Mouse (Mus musculus) sigmoid colon, adult 10 weeks (tissue): ENCODE data around the gene Rhox11. TPM values are rescaled to one million over a fixed set of nuclear protein-coding genes. Genes with fewer than 3 reads are reported as not detected.

Source experiments
- polyA plus RNA-seq: library from polyadenylated mRNA; stranded (reverse); fragments of 350-450 nt; fragmentation: Illumina TruSeq; extraction: RNeasy Lipid Tissue Mini Kit (QIAGEN cat#74804); gene quantifications from one replicate; pipeline ENCODE4 v1.2.3, GENCODE M21; 2014; ENCODE audit warnings: low read depth, low replicate concordance

Gene Rhox11
- polyA plus RNA-seq: not detected

DNA sequence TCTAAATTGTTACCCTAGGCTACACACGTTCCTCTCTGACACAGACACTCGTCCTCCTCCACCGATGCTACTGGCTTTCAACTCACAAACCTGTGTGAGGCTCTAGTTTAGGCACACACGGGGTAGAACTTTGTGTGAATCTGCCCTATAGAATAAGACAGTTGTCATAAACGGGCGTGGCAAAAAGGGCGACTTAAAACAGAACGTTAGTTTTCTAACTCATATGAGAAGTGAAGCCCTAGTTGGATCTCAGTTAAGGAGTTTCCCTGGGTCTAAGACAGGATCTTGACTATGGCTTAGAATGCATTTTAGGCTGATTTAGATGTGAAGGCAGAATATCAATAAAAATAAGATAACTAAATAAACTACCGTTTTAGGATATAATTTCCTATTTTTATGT is at the start of gene Rhox11:
Gene Rhox11, minus strand, starts transcription at position 101 of the 400 bp plus-strand sequence.

DNA sequence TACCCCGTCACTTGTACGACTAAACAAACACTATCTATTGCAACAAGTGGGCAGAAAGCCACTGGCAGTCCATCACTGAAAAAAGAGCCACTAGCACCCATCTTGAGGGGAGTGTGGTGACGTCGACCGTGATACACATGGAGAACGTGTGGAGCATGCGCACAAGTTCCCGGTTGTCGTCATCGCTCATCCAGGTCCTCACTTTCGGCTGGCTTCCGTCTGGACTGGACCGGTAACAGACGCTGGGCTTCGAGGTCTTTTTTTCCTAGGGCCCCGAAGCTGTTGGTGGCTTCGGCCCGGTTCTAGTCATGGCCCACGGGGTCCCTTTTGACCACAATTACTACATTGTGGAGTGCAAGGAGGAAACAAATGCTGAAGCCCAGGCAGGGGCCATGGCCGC is 36.0 kb upstream of the Rhox11 start, which contains the start of gene Rhox13:
Gene Rhox13, plus strand, starts transcription at position 238 of the 400 bp plus-strand sequence.

GRCm38 (mm10) chrX:38110807-38111206 is 25.9 kb upstream of the Rhox11 start, which contains the start of gene Rhox12:
Gene Rhox12 (minus strand): TSS chrX:38110907.

DNA sequence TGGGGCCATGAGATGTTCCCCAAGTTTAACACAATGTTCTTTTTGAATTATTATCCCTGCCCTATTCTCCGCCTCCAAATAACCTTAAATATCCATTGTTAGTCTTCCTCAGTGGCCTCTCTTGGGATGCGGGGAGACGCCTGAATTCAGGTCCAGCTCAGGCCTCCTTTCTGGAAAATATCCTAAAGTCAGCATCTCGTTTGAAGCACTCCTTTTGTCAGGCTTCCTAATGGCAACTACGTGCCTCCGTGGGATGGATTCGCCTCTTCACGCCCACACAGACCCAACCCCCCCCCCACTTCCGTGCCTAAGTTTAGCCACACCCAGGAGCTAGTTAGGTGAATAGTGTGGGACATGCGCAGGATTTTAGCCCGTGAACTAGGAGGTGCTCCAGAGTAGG is 18.8 kb downstream of the Rhox11 start, which contains the start of gene Rhox10:
Gene Rhox10, plus strand, starts transcription at position 301 of the 400 bp plus-strand sequence.

DNA sequence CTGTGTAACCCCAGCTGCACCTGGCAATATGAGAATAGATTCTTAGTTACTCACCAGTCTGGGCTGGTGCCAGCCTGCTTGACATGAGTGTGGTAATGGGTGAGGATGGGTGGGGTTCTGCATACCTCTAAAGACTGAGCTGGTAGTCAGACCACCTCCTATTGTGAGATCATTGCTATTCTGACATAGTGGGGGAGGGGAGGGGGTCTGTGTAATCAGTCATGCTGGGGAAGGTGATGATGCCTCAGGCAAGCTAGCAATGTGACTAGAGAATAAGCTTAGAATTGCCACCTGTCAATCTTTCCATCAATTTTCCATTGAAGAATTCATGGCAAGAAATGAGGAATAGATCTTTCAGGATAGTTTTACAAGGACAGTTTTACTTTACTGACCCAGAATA is 41.9 kb downstream of the Rhox11 start, which contains the start of gene Btg1-ps2:
Gene Btg1-ps2, minus strand, starts transcription at position 101 of the 400 bp plus-strand sequence.

Other genes with a start within 250 kb of the Rhox11 start
- gene Rhox8, start 206.2 kb downstream of the Rhox11 start, polyA plus RNA-seq: not detected
- gene Rhox7b, start 187.9 kb downstream of the Rhox11 start, polyA plus RNA-seq: not detected
- gene Rhox9, start 183.4 kb downstream of the Rhox11 start, polyA plus RNA-seq: not detected
- not detected for gene Btg1-ps1, start 66.3 kb downstream of the Rhox11 start, polyA plus RNA-seq
- not detected for gene Btg1-ps2, start 42.0 kb downstream of the Rhox11 start, polyA plus RNA-seq
- not detected for gene Rhox10, start 18.7 kb downstream of the Rhox11 start, polyA plus RNA-seq
- gene Rhox12, start 25.8 kb upstream of the Rhox11 start, polyA plus RNA-seq: not detected
- gene Rhox13, start 36.1 kb upstream of the Rhox11 start, polyA plus RNA-seq: not detected
- gene Zbtb33, start 104.7 kb upstream of the Rhox11 start, polyA plus RNA-seq: 84.6 TPM
- gene Tmem255a, start 167.3 kb upstream of the Rhox11 start, polyA plus RNA-seq: 2.0 TPM
- gene Atp1b4, start 231.0 kb upstream of the Rhox11 start, polyA plus RNA-seq: not detected